8 mouse cellular contexts compared by ENCODE assay signal in genomic region chr3:30999401-31000017, GRCm38 (mm10). TPM values are rescaled to one million over a fixed set of nuclear protein-coding genes. Genes with fewer than 3 reads are reported as not detected.
DNase-seq lines count a peak whose midpoint lies in the region; ATAC-seq and TF ChIP-seq lines count a peak whose summit lies in the region.

No protein-coding gene starts in this region.

- H3K27ac ChIP-seq in hindbrain, postnatal 0 days: peak overlapping the region; percentile 15; the same call in 1 of the 2 replicates
- no peak overlapping the region for H3K27ac ChIP-seq in hindbrain, embryonic 12.5 days
- peak overlapping the region; percentile 79 for H3K27ac ChIP-seq in CH12.LX (ENCODE audit: insufficient read depth, low read depth)
- H3K27ac ChIP-seq in embryonic facial prominence, embryonic 14.5 days (replicated peaks; ENCODE audit: low read depth, low read length): peak overlapping the region; percentile 79
- peak overlapping the region; percentile 84 for H3K27ac ChIP-seq in lung, embryonic 14.5 days (ENCODE audit: low read depth)
- H3K27ac ChIP-seq in forebrain, embryonic 12.5 days: no peak overlapping the region
- H3K27ac ChIP-seq in hindbrain, embryonic 11.5 days (ENCODE audit: low read depth, low read length): no peak overlapping the region

- peaks cover 30% of the 10 kb centered on the region for H3K79me2 ChIP-seq in CH12.LX (replicated peaks; ENCODE audit: control insufficient read depth, extremely low read depth, insufficient read depth, poor library complexity, severe bottlenecking)

- H3K27me3 ChIP-seq in hindbrain, postnatal 0 days (ENCODE audit: insufficient read depth, low read length): no peaks in the 10 kb centered on the region
- H3K27me3 ChIP-seq in hindbrain, embryonic 12.5 days: no peaks in the 10 kb centered on the region
- H3K27me3 ChIP-seq in CH12.LX (replicated peaks): no peaks in the 10 kb centered on the region
- H3K27me3 ChIP-seq in embryonic facial prominence, embryonic 14.5 days (replicated peaks; ENCODE audit: control insufficient read depth, insufficient read depth, low read length): no peaks in the 10 kb centered on the region
- no peaks in the 10 kb centered on the region for H3K27me3 ChIP-seq in lung, embryonic 14.5 days (ENCODE audit: insufficient read depth, low read length)
- no peaks in the 10 kb centered on the region for H3K27me3 ChIP-seq in forebrain, embryonic 12.5 days
- no peaks in the 10 kb centered on the region; the same call in 1 of the 2 replicates for H3K27me3 ChIP-seq in hindbrain, embryonic 11.5 days (ENCODE audit: control insufficient read depth, insufficient read depth, low read length)

- peaks cover 8% of the 10 kb centered on the region for H3K4me1 ChIP-seq in hindbrain, postnatal 0 days (ENCODE audit: insufficient read depth, low read length)
- H3K4me1 ChIP-seq in hindbrain, embryonic 12.5 days: peaks cover 28% of the 10 kb centered on the region
- peaks cover 17 to 55% of the 10 kb centered on the region in 2 experiments for H3K4me1 ChIP-seq in CH12.LX (ENCODE audit: control insufficient read depth in 1 of 2, insufficient read depth in 2 of 2)
- H3K4me1 ChIP-seq in embryonic facial prominence, embryonic 14.5 days (ENCODE audit: control insufficient read depth, insufficient read depth, low read length): peaks cover 18% of the 10 kb centered on the region
- peaks cover 15% of the 10 kb centered on the region for H3K4me1 ChIP-seq in lung, embryonic 14.5 days (ENCODE audit: insufficient read depth)
- peaks cover 25% of the 10 kb centered on the region for H3K4me1 ChIP-seq in forebrain, embryonic 12.5 days
- H3K4me1 ChIP-seq in hindbrain, embryonic 11.5 days (replicated peaks; ENCODE audit: control insufficient read depth, insufficient read depth, low read length): no peaks in the 10 kb centered on the region

- no peak for TF ChIP-seq CTCF in hindbrain, postnatal 0 days (IDR thresholded peaks at IDR 0.05; ENCODE audit: low read depth)
- no peak for TF ChIP-seq CTCF in CH12.LX (conservative IDR thresholded peaks at IDR 0.05 in 1 of 2, IDR thresholded peaks at IDR 0.05 in 1 of 2; ENCODE audit: low read depth in 2 of 2, low read length in 2 of 2)
- no peak for TF ChIP-seq CTCF in lung, embryonic 14.5 days (IDR thresholded peaks at IDR 0.05; ENCODE audit: low read depth)

- H3K9me3 ChIP-seq in hindbrain, postnatal 0 days (ENCODE audit: low read length): no peaks in the 10 kb centered on the region
- H3K9me3 ChIP-seq in hindbrain, embryonic 12.5 days (replicated peaks): no peaks in the 10 kb centered on the region
- H3K9me3 ChIP-seq in CH12.LX (replicated peaks; ENCODE audit: low read length): no peaks in the 10 kb centered on the region
- H3K9me3 ChIP-seq in embryonic facial prominence, embryonic 14.5 days (ENCODE audit: control insufficient read depth, low read length): no peaks in the 10 kb centered on the region
- H3K9me3 ChIP-seq in lung, embryonic 14.5 days (ENCODE audit: low read depth, low read length): no peaks in the 10 kb centered on the region
- no peaks in the 10 kb centered on the region for H3K9me3 ChIP-seq in forebrain, embryonic 12.5 days
- no peaks in the 10 kb centered on the region for H3K9me3 ChIP-seq in hindbrain, embryonic 11.5 days (ENCODE audit: control insufficient read depth, low read length)

- in situ Hi-C loops in CH12.LX (cut with MboI; ENCODE audit: low pct_ligation_motif_present, low pct_unique_long_range_greater_than_20kb, low sequenced_read_pairs): loop anchor here (25.0 kb wide), 1 partner anchor 412 kb away; the partner anchor contains the start of gene Actrt3

- no peak overlapping the region for H3K4me2 ChIP-seq in hindbrain, postnatal 0 days (ENCODE audit: low read depth, low read length)
- H3K4me2 ChIP-seq in hindbrain, embryonic 12.5 days (replicated peaks): no peak overlapping the region
- H3K4me2 ChIP-seq in CH12.LX (ENCODE audit: insufficient read depth, low read depth, poor library complexity, severe bottlenecking): peak overlapping the region; percentile 70
- peak overlapping the region; percentile 32 for H3K4me2 ChIP-seq in embryonic facial prominence, embryonic 14.5 days (ENCODE audit: low read depth, low read length)
- H3K4me2 ChIP-seq in lung, embryonic 14.5 days: peak overlapping the region; percentile 31
- no peak overlapping the region for H3K4me2 ChIP-seq in forebrain, embryonic 12.5 days
- H3K4me2 ChIP-seq in hindbrain, embryonic 11.5 days (replicated peaks; ENCODE audit: low read depth, low read length): no peak overlapping the region

- no peak for DNase-seq in hindbrain, postnatal 0 days (ENCODE audit: low spot score)
- DNase-seq in CH12.LX (ENCODE audit: extremely low read depth): no peak
- peak; percentile 84 for DNase-seq in embryonic facial prominence, embryonic 14.5 days (ENCODE audit: low spot score)
- peak; percentile 74 for DNase-seq in lung, embryonic 14.5 days
- DNase-seq in frontal cortex, postnatal 10 days (ENCODE audit: low spot score in 2 of 2): no peak
- no peak for DNase-seq in hindbrain, embryonic 11.5 days (ENCODE audit: low spot score)

- no peak overlapping the region for H3K4me3 ChIP-seq in hindbrain, postnatal 0 days (ENCODE audit: low read length)
- H3K4me3 ChIP-seq in hindbrain, embryonic 12.5 days: no peak overlapping the region
- peak overlapping the region in 1 of 3 experiments; percentile 2 for H3K4me3 ChIP-seq in CH12.LX (replicated peaks in 1 of 3; ENCODE audit: low read depth in 2 of 3, low read length in 2 of 3, poor library complexity in 1 of 3)
- H3K4me3 ChIP-seq in embryonic facial prominence, embryonic 14.5 days (ENCODE audit: low read depth, low read length): no peak overlapping the region
- no peak overlapping the region for H3K4me3 ChIP-seq in lung, embryonic 14.5 days (ENCODE audit: low read depth, low read length)
- no peak overlapping the region for H3K4me3 ChIP-seq in forebrain, embryonic 12.5 days (replicated peaks)
- H3K4me3 ChIP-seq in hindbrain, embryonic 11.5 days (ENCODE audit: low read depth, low read length): no peak overlapping the region

- no peak for TF ChIP-seq EP300 in CH12.LX (IDR thresholded peaks at IDR 0.05; ENCODE audit: low read length)

- TF ChIP-seq RAD21 in CH12.LX (IDR thresholded peaks at IDR 0.05; ENCODE audit: low read depth, low read length): no peak

- dilution Hi-C loops in CH12.LX (cut with MboI; ENCODE audit: extremely low pct_ligation_motif_present, extremely low pct_unique_long_range_greater_than_20kb, low sequenced_read_pairs): no loop called here

- no peak for ATAC-seq in hindbrain, postnatal 0 days
- no peak for ATAC-seq in hindbrain, embryonic 12.5 days (ENCODE audit: low FRiP score)
- ATAC-seq in embryonic facial prominence, embryonic 14.5 days (ENCODE audit: low read depth): peak; percentile 23; the same call in 1 of the 2 replicates
- peak; percentile 43 for ATAC-seq in lung, embryonic 14.5 days (ENCODE audit: insufficient read depth)
- ATAC-seq in forebrain, embryonic 12.5 days (ENCODE audit: low FRiP score): no peak
- ATAC-seq in hindbrain, embryonic 11.5 days (ENCODE audit: low FRiP score): no peak

- no peaks in the 10 kb centered on the region for H3K36me3 ChIP-seq in hindbrain, postnatal 0 days (ENCODE audit: insufficient read depth, low read length)
- H3K36me3 ChIP-seq in hindbrain, embryonic 12.5 days: no peaks in the 10 kb centered on the region
- peaks cover 0 to 3% of the 10 kb centered on the region in 2 experiments for H3K36me3 ChIP-seq in CH12.LX (replicated peaks in 1 of 2; ENCODE audit: control insufficient read depth in 1 of 2, insufficient read depth in 1 of 2, low read length in 1 of 2)
- H3K36me3 ChIP-seq in embryonic facial prominence, embryonic 14.5 days (ENCODE audit: control insufficient read depth, insufficient read depth, low read length): peaks cover 4% of the 10 kb centered on the region; the same call in 1 of the 2 replicates
- H3K36me3 ChIP-seq in lung, embryonic 14.5 days (ENCODE audit: insufficient read depth): no peaks in the 10 kb centered on the region; the same call in 1 of the 2 replicates
- H3K36me3 ChIP-seq in forebrain, embryonic 12.5 days (replicated peaks): no peaks in the 10 kb centered on the region
- H3K36me3 ChIP-seq in hindbrain, embryonic 11.5 days (ENCODE audit: control insufficient read depth, insufficient read depth, low read length): no peaks in the 10 kb centered on the region

- H3K9ac ChIP-seq in hindbrain, postnatal 0 days (replicated peaks; ENCODE audit: low read length): no peak overlapping the region
- no peak overlapping the region for H3K9ac ChIP-seq in hindbrain, embryonic 12.5 days
- peak overlapping the region; percentile 19 for H3K9ac ChIP-seq in CH12.LX (ENCODE audit: insufficient read depth, low read depth)
- H3K9ac ChIP-seq in embryonic facial prominence, embryonic 14.5 days (ENCODE audit: low read depth, low read length): peak overlapping the region; percentile 41; the same call in 1 of the 2 replicates
- H3K9ac ChIP-seq in lung, embryonic 14.5 days: no peak overlapping the region
- H3K9ac ChIP-seq in forebrain, embryonic 12.5 days: no peak overlapping the region
- no peak overlapping the region for H3K9ac ChIP-seq in hindbrain, embryonic 11.5 days (ENCODE audit: low read depth, low read length)

- TF ChIP-seq POLR2A in CH12.LX (IDR thresholded peaks at IDR 0.05; ENCODE audit: low read depth, low read length): no peak

- 66% methylated on average over 10 of the region's 10 CpGs for WGBS in hindbrain, postnatal 0 days
- 64% methylated on average over 10 of the region's 10 CpGs for WGBS in hindbrain, embryonic 12.5 days
- WGBS in embryonic facial prominence, embryonic 14.5 days: 42% methylated on average over 10 of the region's 10 CpGs
- WGBS in lung, embryonic 14.5 days: 45% methylated on average over 10 of the region's 10 CpGs
- 67% methylated on average over 10 of the region's 10 CpGs for WGBS in forebrain, embryonic 12.5 days
- 61% methylated on average over 10 of the region's 10 CpGs for WGBS in hindbrain, embryonic 11.5 days

RNA-seq across cellular contexts. Expression of gene Prkci, which starts 4.0 kb away (rescaled TPM):
- 35.0 and 45.2 TPM in 2 replicates for total RNA-seq in hindbrain, postnatal 0 days (2014; rRNA removed)
- 20.5 and 20.8 TPM in 2 replicates for polyA plus RNA-seq in hindbrain, postnatal 0 days (2015; fragmentation: Nextera tagmentation; extraction: Ambion mirVana)
- polyA plus RNA-seq in hindbrain, embryonic 12.5 days (2016; fragmentation: Nextera tagmentation; extraction: Ambion mirVana): 38.6 and 39.9 TPM in 2 replicates
- total RNA-seq in CH12.LX (2012; rRNA removed) (14.8 and 14.9 TPM in 2 replicates), CH12.LX (2014; rRNA removed) (16.7 and 17.2 TPM in 2 replicates)
- 17.1 and 18.3 TPM in 2 replicates for polyA plus RNA-seq in CH12.LX (2012; ENCODE audit: insufficient read length, low read depth)
- polyA plus RNA-seq in embryonic facial prominence, embryonic 14.5 days (2014; fragmentation: Nextera tagmentation; extraction: Ambion mirVana): 38.8 and 40.6 TPM in 2 replicates
- 65.6 and 67.1 TPM in 2 replicates for polyA plus RNA-seq in lung, embryonic 14.5 days (2014; fragmentation: Nextera tagmentation; extraction: Ambion mirVana)
- 38.7 and 40.2 TPM in 2 replicates for polyA plus RNA-seq in forebrain, embryonic 12.5 days (2016; fragmentation: Nextera tagmentation; extraction: Ambion mirVana)
- 37.3 and 41.1 TPM in 2 replicates for polyA plus RNA-seq in hindbrain, embryonic 11.5 days (2014; fragmentation: Nextera tagmentation; extraction: Ambion mirVana)

RNA-seq across cellular contexts. Expression of gene Phc3, which starts 30.3 kb away (rescaled TPM):
- 25.8 and 27.4 TPM in 2 replicates for total RNA-seq in hindbrain, postnatal 0 days (2014; rRNA removed)
- polyA plus RNA-seq in hindbrain, postnatal 0 days (2015; fragmentation: Nextera tagmentation; extraction: Ambion mirVana): 6.4 and 7.4 TPM in 2 replicates
- 6.5 and 8.1 TPM in 2 replicates for polyA plus RNA-seq in hindbrain, embryonic 12.5 days (2016; fragmentation: Nextera tagmentation; extraction: Ambion mirVana)
- total RNA-seq in CH12.LX (2012; rRNA removed) (8.4 and 9.2 TPM in 2 replicates), CH12.LX (2014; rRNA removed) (8.8 and 10.3 TPM in 2 replicates)
- polyA plus RNA-seq in CH12.LX (2012; ENCODE audit: insufficient read length, low read depth): 10.9 and 13.5 TPM in 2 replicates
- 6.9 and 7.9 TPM in 2 replicates for polyA plus RNA-seq in embryonic facial prominence, embryonic 14.5 days (2014; fragmentation: Nextera tagmentation; extraction: Ambion mirVana)
- 7.5 and 7.8 TPM in 2 replicates for polyA plus RNA-seq in lung, embryonic 14.5 days (2014; fragmentation: Nextera tagmentation; extraction: Ambion mirVana)
- polyA plus RNA-seq in forebrain, embryonic 12.5 days (2016; fragmentation: Nextera tagmentation; extraction: Ambion mirVana): 6.9 and 7.5 TPM in 2 replicates
- polyA plus RNA-seq in hindbrain, embryonic 11.5 days (2014; fragmentation: Nextera tagmentation; extraction: Ambion mirVana): 5.3 and 7.3 TPM in 2 replicates

Comparison
In these comparisons a context has a peak if more than half of its experiments do, and no peak if none do; other contexts are left out.
1. H3K27ac ChIP-seq: peak in hindbrain, postnatal 0 days (single experiment), CH12.LX (single experiment), embryonic facial prominence, embryonic 14.5 days (single experiment) and lung, embryonic 14.5 days (single experiment); none in hindbrain, embryonic 12.5 days (single experiment), forebrain, embryonic 12.5 days (single experiment) and hindbrain, embryonic 11.5 days (single experiment).
2. ATAC-seq: peak in embryonic facial prominence, embryonic 14.5 days (single experiment) and lung, embryonic 14.5 days (single experiment); none in hindbrain, postnatal 0 days (single experiment), hindbrain, embryonic 12.5 days (single experiment), forebrain, embryonic 12.5 days (single experiment) and hindbrain, embryonic 11.5 days (single experiment).
3. DNase-seq: peak in embryonic facial prominence, embryonic 14.5 days (single experiment) and lung, embryonic 14.5 days (single experiment); none in hindbrain, postnatal 0 days (single experiment), CH12.LX (single experiment), frontal cortex, postnatal 10 days (0 of 2) and hindbrain, embryonic 11.5 days (single experiment).
4. H3K4me2 ChIP-seq: peak in CH12.LX (single experiment), embryonic facial prominence, embryonic 14.5 days (single experiment) and lung, embryonic 14.5 days (single experiment); none in hindbrain, postnatal 0 days (single experiment), hindbrain, embryonic 12.5 days (single experiment), forebrain, embryonic 12.5 days (single experiment) and hindbrain, embryonic 11.5 days (single experiment).
5. H3K9ac ChIP-seq: peak in CH12.LX (single experiment) and embryonic facial prominence, embryonic 14.5 days (single experiment); none in hindbrain, postnatal 0 days (single experiment), hindbrain, embryonic 12.5 days (single experiment), lung, embryonic 14.5 days (single experiment), forebrain, embryonic 12.5 days (single experiment) and hindbrain, embryonic 11.5 days (single experiment).